Comparison of ENCODE assay signal across 25 mouse cellular contexts in the genomic region with DNA sequence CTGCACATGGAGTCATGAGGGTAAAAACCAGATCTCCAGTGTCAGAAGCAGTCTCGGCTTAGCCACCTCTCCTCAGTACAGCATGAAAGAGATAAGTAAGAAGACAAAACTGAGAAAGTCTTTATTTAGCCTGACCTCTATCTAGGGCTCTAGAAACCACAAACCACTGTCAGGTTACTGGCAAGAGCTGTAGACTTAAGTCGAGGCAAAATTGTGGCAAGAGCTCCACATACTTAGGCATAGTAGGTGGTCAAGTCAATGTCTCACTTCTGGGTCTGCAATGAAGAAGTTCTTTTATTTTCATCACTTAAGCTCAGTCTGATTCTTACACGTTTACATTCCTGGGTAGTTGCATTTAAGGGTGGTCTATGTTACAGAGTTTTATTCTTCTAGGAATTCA.
A peak's percentile ranks its signal among the peaks of the same experiment; 100 is the strongest.
DNase-seq lines count a peak whose midpoint lies in the region; ATAC-seq and TF ChIP-seq lines count a peak whose summit lies in the region.
"Had no signal": no experiment of that assay in that cellular context is flagged by ENCODE, and none has a peak within 500 bp of the region (broad histone marks: within the 10 kb centered on the region; RNA-seq: fewer than 3 reads in every experiment).

No protein-coding gene starts in this region.

- peak overlapping the region; percentile 90 for H3K27ac ChIP-seq in forebrain, embryonic 10.5 days
- no peak overlapping the region for H3K27ac ChIP-seq in forebrain, embryonic 16.5 days (ENCODE audit: low read length)
- H3K27ac ChIP-seq in hindbrain, postnatal 0 days: 0 out of 2 replicates have a peak overlapping the region, but pooled peaks have one; percentile 86
- H3K27ac ChIP-seq in hindbrain, embryonic 11.5 days (ENCODE audit: low read depth, low read length): no peak overlapping the region
- H3K27ac ChIP-seq in midbrain, embryonic 11.5 days (ENCODE audit: low read depth, low read length): no peak overlapping the region; the same call in 1 of the 2 replicates
- no peak overlapping the region for H3K27ac ChIP-seq in midbrain, embryonic 15.5 days
- no peak overlapping the region for H3K27ac ChIP-seq in limb, embryonic 10.5 days
- H3K27ac ChIP-seq: heart, embryonic 15.5 days; hindbrain, embryonic 12.5 days; intestine, embryonic 15.5 days had no signal

- TF ChIP-seq CTCF in hindbrain, postnatal 0 days (IDR thresholded peaks at IDR 0.05; ENCODE audit: low read depth): no peak

- WGBS in forebrain, embryonic 10.5 days: 87% methylated on average over 3 of the region's 3 CpGs
- 84% methylated on average over 3 of the region's 3 CpGs for WGBS in forebrain, embryonic 16.5 days
- WGBS in hindbrain, postnatal 0 days: 89% methylated on average over 3 of the region's 3 CpGs
- 84% methylated on average over 3 of the region's 3 CpGs for WGBS in hindbrain, embryonic 11.5 days
- 86% methylated on average over 3 of the region's 3 CpGs for WGBS in midbrain, embryonic 11.5 days
- WGBS in midbrain, embryonic 15.5 days: 84% methylated on average over 3 of the region's 3 CpGs
- WGBS in limb, embryonic 10.5 days: 82% methylated on average over 3 of the region's 3 CpGs

- no peaks in the 10 kb centered on the region for H3K36me3 ChIP-seq in forebrain, embryonic 10.5 days (replicated peaks)
- no peaks in the 10 kb centered on the region for H3K36me3 ChIP-seq in forebrain, embryonic 16.5 days (ENCODE audit: control insufficient read depth, insufficient read depth)
- no peaks in the 10 kb centered on the region for H3K36me3 ChIP-seq in hindbrain, postnatal 0 days (ENCODE audit: insufficient read depth, low read length)
- no peaks in the 10 kb centered on the region for H3K36me3 ChIP-seq in hindbrain, embryonic 11.5 days (ENCODE audit: control insufficient read depth, insufficient read depth, low read length)
- H3K36me3 ChIP-seq in midbrain, embryonic 11.5 days (ENCODE audit: control insufficient read depth, insufficient read depth, low read length): no peaks in the 10 kb centered on the region
- H3K36me3 ChIP-seq in midbrain, embryonic 15.5 days (replicated peaks): no peaks in the 10 kb centered on the region
- H3K36me3 ChIP-seq in limb, embryonic 10.5 days: no peaks in the 10 kb centered on the region
- H3K36me3 ChIP-seq: G1E; heart, embryonic 12.5 days; heart, embryonic 15.5 days; hindbrain, embryonic 12.5 days; hindbrain, embryonic 15.5 days; intestine, embryonic 15.5 days had no signal

- DNase-seq in forebrain, embryonic 10.5 days (ENCODE audit: extremely low spot score, low spot score): no peak
- DNase-seq in hindbrain, postnatal 0 days (ENCODE audit: low spot score): no peak
- no peak for DNase-seq in hindbrain, embryonic 11.5 days (ENCODE audit: low spot score)
- peak; percentile 71 for DNase-seq in midbrain, embryonic 11.5 days (ENCODE audit: low spot score, missing footprints)
- no peak for DNase-seq in heart, postnatal 36 days
- no peak for DNase-seq in limb, embryonic 10.5 days (ENCODE audit: low spot score)
- DNase-seq: adrenal gland, adult 8-10 months; adrenal gland, postnatal 25 days; cerebellum, adult 11-12 months; cerebellum, adult 8-10 months; cerebellum, postnatal 10 days; cerebellum, postnatal 36 days; gastrocnemius, postnatal 25 days; heart, adult 18-20 months; heart, postnatal 10 days; heart, postnatal 4 days; kidney, adult 11 months had no signal

- H3K4me1 ChIP-seq in forebrain, embryonic 10.5 days: peaks cover 45% of the 10 kb centered on the region
- peaks cover 22% of the 10 kb centered on the region for H3K4me1 ChIP-seq in forebrain, embryonic 16.5 days (replicated peaks; ENCODE audit: control insufficient read depth, insufficient read depth, low read length)
- 0 out of 2 replicates have a peak, but pooled peaks cover 9% of the 10 kb centered on the region for H3K4me1 ChIP-seq in hindbrain, postnatal 0 days (ENCODE audit: insufficient read depth, low read length)
- H3K4me1 ChIP-seq in hindbrain, embryonic 11.5 days (replicated peaks; ENCODE audit: control insufficient read depth, insufficient read depth, low read length): peaks cover 2% of the 10 kb centered on the region; the same call in 1 of the 2 replicates
- peaks cover 16% of the 10 kb centered on the region; the same call in 1 of the 2 replicates for H3K4me1 ChIP-seq in midbrain, embryonic 11.5 days (ENCODE audit: control insufficient read depth, insufficient read depth, low read length)
- peaks cover 25% of the 10 kb centered on the region for H3K4me1 ChIP-seq in midbrain, embryonic 15.5 days
- H3K4me1 ChIP-seq in limb, embryonic 10.5 days: no peaks in the 10 kb centered on the region
- H3K4me1 ChIP-seq: heart, embryonic 12.5 days; heart, embryonic 15.5 days; intestine, embryonic 15.5 days had no signal

- no peak overlapping the region for H3K4me2 ChIP-seq in forebrain, embryonic 16.5 days (ENCODE audit: low read length)
- no peak overlapping the region for H3K4me2 ChIP-seq in hindbrain, postnatal 0 days (ENCODE audit: low read depth, low read length)
- H3K4me2 ChIP-seq in hindbrain, embryonic 11.5 days (replicated peaks; ENCODE audit: low read depth, low read length): no peak overlapping the region
- no peak overlapping the region for H3K4me2 ChIP-seq in midbrain, embryonic 11.5 days
- no peak overlapping the region for H3K4me2 ChIP-seq in midbrain, embryonic 15.5 days
- H3K4me2 ChIP-seq: heart, embryonic 12.5 days; heart, embryonic 15.5 days; hindbrain, embryonic 12.5 days; hindbrain, embryonic 15.5 days; intestine, embryonic 15.5 days had no signal

- H3K4me3 ChIP-seq in forebrain, embryonic 10.5 days: no peak overlapping the region
- no peak overlapping the region for H3K4me3 ChIP-seq in forebrain, embryonic 16.5 days (replicated peaks; ENCODE audit: low read length)
- no peak overlapping the region for H3K4me3 ChIP-seq in hindbrain, postnatal 0 days (ENCODE audit: low read length)
- no peak overlapping the region for H3K4me3 ChIP-seq in hindbrain, embryonic 11.5 days (ENCODE audit: low read depth, low read length)
- H3K4me3 ChIP-seq in midbrain, embryonic 11.5 days (ENCODE audit: low read depth, low read length): no peak overlapping the region
- no peak overlapping the region for H3K4me3 ChIP-seq in midbrain, embryonic 15.5 days
- H3K4me3 ChIP-seq in limb, embryonic 10.5 days: no peak overlapping the region
- H3K4me3 ChIP-seq: heart, embryonic 12.5 days; heart, embryonic 15.5 days; hindbrain, embryonic 12.5 days; hindbrain, embryonic 15.5 days; intestine, embryonic 15.5 days had no signal

- H3K27me3 ChIP-seq in forebrain, embryonic 10.5 days (ENCODE audit: poor library complexity, severe bottlenecking): no peaks in the 10 kb centered on the region
- H3K27me3 ChIP-seq in forebrain, embryonic 16.5 days (replicated peaks; ENCODE audit: control insufficient read depth, insufficient read depth, low read length): no peaks in the 10 kb centered on the region
- H3K27me3 ChIP-seq in hindbrain, postnatal 0 days (ENCODE audit: insufficient read depth, low read length): no peaks in the 10 kb centered on the region
- H3K27me3 ChIP-seq in hindbrain, embryonic 11.5 days (ENCODE audit: control insufficient read depth, insufficient read depth, low read length): no peaks in the 10 kb centered on the region
- no peaks in the 10 kb centered on the region for H3K27me3 ChIP-seq in midbrain, embryonic 11.5 days (ENCODE audit: control insufficient read depth, insufficient read depth, low read length)
- no peaks in the 10 kb centered on the region for H3K27me3 ChIP-seq in midbrain, embryonic 15.5 days (replicated peaks)
- no peaks in the 10 kb centered on the region for H3K27me3 ChIP-seq in limb, embryonic 10.5 days (ENCODE audit: low read depth, poor library complexity, severe bottlenecking)
- H3K27me3 ChIP-seq: heart, embryonic 12.5 days; heart, embryonic 15.5 days; hindbrain, embryonic 12.5 days; hindbrain, embryonic 15.5 days; intestine, embryonic 15.5 days had no signal

- no peak overlapping the region for H3K9ac ChIP-seq in forebrain, embryonic 16.5 days (replicated peaks; ENCODE audit: low read depth, low read length)
- no peak overlapping the region for H3K9ac ChIP-seq in hindbrain, postnatal 0 days (replicated peaks; ENCODE audit: low read length)
- H3K9ac ChIP-seq in hindbrain, embryonic 11.5 days (ENCODE audit: low read depth, low read length): no peak overlapping the region
- no peak overlapping the region for H3K9ac ChIP-seq in midbrain, embryonic 11.5 days (ENCODE audit: low read length)
- no peak overlapping the region for H3K9ac ChIP-seq in midbrain, embryonic 15.5 days
- H3K9ac ChIP-seq: heart, embryonic 12.5 days; heart, embryonic 15.5 days; hindbrain, embryonic 12.5 days; hindbrain, embryonic 15.5 days; intestine, embryonic 15.5 days had no signal

- intact Hi-C loops in heart, postnatal 36 days (cut with DNase I): no loop called here

- H3K9me3 ChIP-seq in forebrain, embryonic 10.5 days: no peaks in the 10 kb centered on the region
- no peaks in the 10 kb centered on the region for H3K9me3 ChIP-seq in forebrain, embryonic 16.5 days (ENCODE audit: control insufficient read depth, low read length)
- no peaks in the 10 kb centered on the region for H3K9me3 ChIP-seq in hindbrain, postnatal 0 days (ENCODE audit: low read length)
- no peaks in the 10 kb centered on the region for H3K9me3 ChIP-seq in hindbrain, embryonic 11.5 days (ENCODE audit: control insufficient read depth, low read length)
- no peaks in the 10 kb centered on the region for H3K9me3 ChIP-seq in midbrain, embryonic 11.5 days (ENCODE audit: control insufficient read depth, low read length)
- no peaks in the 10 kb centered on the region for H3K9me3 ChIP-seq in midbrain, embryonic 15.5 days
- no peaks in the 10 kb centered on the region for H3K9me3 ChIP-seq in limb, embryonic 10.5 days (replicated peaks)
- H3K9me3 ChIP-seq: G1E; heart, embryonic 12.5 days; heart, embryonic 15.5 days; hindbrain, embryonic 12.5 days; hindbrain, embryonic 15.5 days; intestine, embryonic 15.5 days had no signal

- ATAC-seq in forebrain, embryonic 16.5 days: no peak
- ATAC-seq in hindbrain, postnatal 0 days: no peak
- no peak for ATAC-seq in hindbrain, embryonic 11.5 days (ENCODE audit: low FRiP score)
- no peak for ATAC-seq in midbrain, embryonic 11.5 days (ENCODE audit: low FRiP score)
- no peak for ATAC-seq in midbrain, embryonic 15.5 days (replicated peaks)
- ATAC-seq: intestine, embryonic 15.5 days had no signal

Comparison
In these comparisons a context has a peak if more than half of its experiments do, and no peak if none do; other contexts are left out.
1. H3K27ac ChIP-seq: peak in forebrain, embryonic 10.5 days (single experiment) and hindbrain, postnatal 0 days (single experiment); none in forebrain, embryonic 16.5 days (single experiment), hindbrain, embryonic 11.5 days (single experiment), midbrain, embryonic 11.5 days (single experiment), midbrain, embryonic 15.5 days (single experiment) and limb, embryonic 10.5 days (single experiment).